Mouse (Mus musculus): ENCODE measurements at regions not wholly inside any gene's neighbourhood (a gene's known extent, or its start where the extent isn't known, plus 50 kb on each side); places are given as distances from the start of the nearest gene placed in this dataset.
A peak's percentile ranks its signal among the peaks of the same experiment; 100 is the strongest.

DNA sequence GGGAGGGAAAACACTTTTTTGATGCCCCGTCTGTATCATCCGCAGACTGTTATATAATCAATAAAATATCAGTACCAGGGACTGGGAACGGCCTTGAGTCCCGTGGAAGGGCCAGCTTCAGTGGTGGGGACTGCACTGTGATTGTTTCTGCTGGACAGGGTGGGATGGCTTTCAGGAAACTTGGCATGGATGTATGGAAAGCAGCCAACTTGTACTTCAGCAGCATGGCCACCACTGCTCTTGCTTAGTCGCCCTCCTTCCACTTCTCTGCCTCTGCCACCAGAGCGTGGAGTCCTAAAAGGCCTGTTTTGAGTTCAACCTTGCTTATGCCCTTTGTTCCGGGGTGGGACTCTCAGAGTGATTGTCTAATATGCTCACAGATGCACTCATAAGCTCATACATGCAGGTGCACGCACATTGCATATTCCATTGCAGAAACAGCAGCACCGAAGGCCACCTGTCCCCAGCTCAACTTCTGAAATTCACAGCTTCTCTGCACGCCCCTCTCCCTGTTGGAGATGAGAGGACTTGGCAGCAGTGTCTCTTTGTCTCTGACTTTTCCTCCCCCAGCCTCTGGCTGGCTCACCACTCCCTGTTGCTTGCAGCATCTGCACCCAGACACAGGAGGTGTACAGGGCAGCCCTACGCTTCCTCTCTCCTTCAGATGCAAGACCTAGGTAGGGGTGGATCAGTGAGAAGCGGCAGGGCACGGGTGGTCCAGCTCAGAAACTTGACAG lies 91.0 kb upstream of the Grik3 start:
- H3K27ac ChIP-seq: no peak overlapping the region
- H3K27me3 ChIP-seq: peaks cover 28% of the 10 kb centered on the region; the same call in 1 of the 2 replicates
- 85% methylated on average over 13 of the region's 13 CpGs for WGBS
- H3K4me3 ChIP-seq: no peak overlapping the region
- H3K4me1 ChIP-seq: peaks cover 6% of the 10 kb centered on the region; the same call in 1 of the 2 replicates
- 0 out of 2 replicates have a peak overlapping the region, but pooled peaks have one; percentile 18 for H3K9ac ChIP-seq
- H3K4me2 ChIP-seq (replicated peaks): no peak overlapping the region
- H3K9me3 ChIP-seq (replicated peaks): no peaks in the 10 kb centered on the region
- H3K36me3 ChIP-seq: no peaks in the 10 kb centered on the region
- ATAC-seq (ENCODE audit: low FRiP score): no peak

DNA sequence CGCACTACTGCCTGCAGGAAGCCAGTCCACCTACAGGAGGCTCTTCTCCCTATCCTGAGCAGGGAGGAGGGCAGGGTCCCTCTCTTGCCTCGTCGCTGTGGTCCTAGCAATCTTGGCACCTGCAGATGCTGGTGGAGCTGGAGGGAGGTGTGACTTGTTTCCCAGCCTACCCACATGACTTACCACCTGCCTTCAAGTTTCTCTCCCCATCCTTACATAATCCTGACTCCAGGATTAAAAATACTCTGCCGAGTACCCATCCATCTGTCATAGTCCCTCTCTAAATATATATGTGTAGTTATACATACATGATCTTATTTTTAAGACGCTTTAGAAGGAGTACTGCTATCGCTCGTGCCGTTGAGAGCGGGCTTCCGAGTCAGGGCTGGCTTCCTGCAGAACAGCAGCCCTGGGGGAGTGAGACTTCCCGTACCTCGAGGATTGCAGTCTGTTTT lies 93.5 kb upstream of the Grik3 start:
- no peak overlapping the region for H3K27ac ChIP-seq
- 73% methylated on average over 11 of the region's 12 CpGs for WGBS
- H3K36me3 ChIP-seq: no peaks in the 10 kb centered on the region
- H3K4me1 ChIP-seq: peaks cover 4% of the 10 kb centered on the region; the same call in 1 of the 2 replicates
- no peak overlapping the region for H3K4me3 ChIP-seq
- H3K4me2 ChIP-seq (replicated peaks): no peak overlapping the region
- peaks cover 25% of the 10 kb centered on the region; the same call in 1 of the 2 replicates for H3K27me3 ChIP-seq
- H3K9ac ChIP-seq: no peak overlapping the region
- no peak for ATAC-seq (ENCODE audit: low FRiP score)
- H3K9me3 ChIP-seq (replicated peaks): no peaks in the 10 kb centered on the region

DNA sequence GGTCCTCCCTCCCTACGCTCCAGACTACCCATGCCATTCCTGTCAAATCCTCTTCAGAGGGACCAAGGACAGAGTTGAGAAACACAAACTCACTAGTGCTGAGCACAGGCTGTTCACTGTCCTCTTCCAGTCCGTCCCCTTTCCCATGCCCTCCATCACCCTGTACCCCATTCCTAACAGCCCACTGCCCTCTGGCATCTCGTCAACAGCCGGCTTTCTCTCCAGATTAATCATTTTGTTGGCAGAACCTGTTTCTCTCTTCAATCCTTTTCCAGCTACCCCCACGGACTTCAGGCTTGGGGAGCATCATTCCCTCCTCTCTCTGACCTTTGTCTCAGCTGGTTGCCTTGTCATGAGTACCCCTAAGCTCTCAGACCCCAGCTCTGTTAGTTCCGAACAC lies 99.2 kb upstream of the Grik3 start:
- H3K27ac ChIP-seq: no peak overlapping the region
- H3K36me3 ChIP-seq: no peaks in the 10 kb centered on the region
- ATAC-seq (ENCODE audit: low FRiP score): no peak
- no peak overlapping the region for H3K4me3 ChIP-seq
- 75% methylated on average over 6 of the region's 6 CpGs for WGBS
- H3K4me1 ChIP-seq: no peaks in the 10 kb centered on the region
- no peak overlapping the region for H3K4me2 ChIP-seq (replicated peaks)
- no peak overlapping the region for H3K9ac ChIP-seq
- 0 out of 2 replicates have a peak, but pooled peaks cover 4% of the 10 kb centered on the region for H3K27me3 ChIP-seq
- no peaks in the 10 kb centered on the region for H3K9me3 ChIP-seq (replicated peaks)

DNA sequence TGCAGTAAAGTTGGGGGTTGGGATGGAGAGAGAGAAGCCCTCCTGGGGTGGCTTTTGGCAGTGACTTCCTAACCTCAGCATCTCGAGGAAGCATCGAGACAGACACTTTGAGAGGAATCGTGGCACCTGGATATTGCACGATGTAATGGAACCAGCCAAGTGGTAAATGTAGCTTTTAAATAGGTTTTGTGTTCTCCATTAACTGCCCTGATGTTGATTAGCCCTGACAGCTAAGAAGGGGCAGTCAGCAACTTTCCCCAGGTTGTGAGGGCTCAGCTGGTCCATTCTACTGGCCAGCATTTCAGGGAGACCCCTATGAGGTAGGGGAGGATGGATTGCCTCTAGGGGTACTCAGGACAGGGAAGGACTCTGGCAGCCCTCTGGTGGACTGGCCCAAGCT lies 104.7 kb upstream of the Grik3 start:
- WGBS: 51% methylated on average over 4 of the region's 4 CpGs

DNA sequence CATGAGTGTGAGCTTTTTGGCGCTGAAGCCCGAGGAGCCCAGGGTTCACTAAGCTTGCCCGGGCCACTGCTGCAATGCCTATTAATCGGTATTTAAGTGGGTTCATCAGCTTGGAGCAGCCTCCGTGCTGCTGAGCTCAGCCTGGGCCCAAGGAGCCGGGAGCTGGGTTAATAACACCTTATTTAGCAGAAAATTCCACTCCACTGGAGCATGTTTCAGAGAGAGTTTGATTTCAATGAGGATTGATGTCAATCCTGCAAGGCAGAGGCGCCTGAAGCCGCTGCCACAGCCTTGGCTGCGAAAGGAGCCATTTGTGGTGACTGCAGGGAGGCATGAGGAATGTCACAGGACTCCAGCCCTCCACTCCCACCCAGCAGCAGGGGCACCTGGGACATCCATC lies 126.5 kb upstream of the Grik3 start:
- H3K9me3 ChIP-seq (replicated peaks): no peaks in the 10 kb centered on the region
- no peak overlapping the region for H3K4me3 ChIP-seq
- H3K4me1 ChIP-seq: peaks cover 10% of the 10 kb centered on the region; the same call in 1 of the 2 replicates
- no peaks in the 10 kb centered on the region for H3K27me3 ChIP-seq
- peak overlapping the region; percentile 48 for H3K27ac ChIP-seq
- H3K9ac ChIP-seq: no peak overlapping the region
- H3K4me2 ChIP-seq (replicated peaks): no peak overlapping the region
- no peak for ATAC-seq (ENCODE audit: low FRiP score)
- 59% methylated on average over 9 of the region's 9 CpGs for WGBS
- H3K36me3 ChIP-seq: no peaks in the 10 kb centered on the region

More for the DNA sequence above, 104.7 kb upstream of the Grik3 start:
- no peaks in the 10 kb centered on the region for H3K36me3 ChIP-seq
- H3K27ac ChIP-seq: no peak overlapping the region
- no peaks in the 10 kb centered on the region for H3K4me1 ChIP-seq
- no peak overlapping the region for H3K4me2 ChIP-seq (replicated peaks)
- no peak overlapping the region for H3K9ac ChIP-seq
- no peaks in the 10 kb centered on the region; the same call in 1 of the 2 replicates for H3K9me3 ChIP-seq (replicated peaks)
- H3K27me3 ChIP-seq: no peaks in the 10 kb centered on the region
- H3K4me3 ChIP-seq: no peak overlapping the region
- no peak for ATAC-seq (ENCODE audit: low FRiP score)

DNA sequence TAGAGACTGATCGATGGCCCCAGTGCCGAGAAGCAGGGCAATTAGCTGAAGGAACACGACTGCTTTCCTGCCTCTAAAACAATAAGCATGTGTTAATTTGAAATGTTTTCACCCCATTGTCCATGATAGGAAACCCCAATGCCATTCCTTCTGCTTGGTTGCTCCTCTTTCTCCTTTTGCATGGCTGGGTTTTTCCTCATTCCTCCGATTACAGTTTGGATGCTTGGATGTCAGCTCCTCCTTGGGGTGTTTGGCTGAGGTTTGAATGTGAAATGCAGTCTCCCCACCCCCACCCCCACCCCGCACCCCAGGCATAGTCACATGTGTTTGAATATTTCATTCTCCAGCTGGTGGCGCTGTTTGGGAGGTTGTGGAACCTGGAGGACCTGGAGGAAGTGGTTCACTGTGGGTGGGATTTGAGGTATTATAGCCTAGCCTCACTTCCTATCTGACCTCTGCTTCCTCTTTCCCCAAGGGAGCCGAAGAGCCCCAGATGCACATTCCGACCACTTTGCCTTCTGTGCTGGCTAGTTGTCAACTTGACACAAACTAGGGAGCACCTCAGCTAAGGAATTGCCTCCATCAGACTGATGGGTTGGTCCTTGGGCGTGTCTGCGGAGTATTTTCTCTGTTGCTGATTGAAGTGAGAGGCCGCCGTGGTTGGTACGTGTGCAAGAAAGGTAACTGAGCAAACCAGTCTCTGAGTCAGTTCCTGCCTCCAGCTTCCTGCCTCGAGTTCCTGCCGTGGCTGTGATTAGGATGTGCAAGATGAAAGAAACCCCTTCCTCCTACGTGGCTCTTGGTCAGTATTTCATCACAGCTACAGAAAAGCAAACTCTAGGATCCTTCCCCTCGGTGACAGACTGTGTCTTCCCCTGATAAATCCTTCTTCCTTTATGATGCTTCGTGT lies 128.6 kb upstream of the Grik3 start:
- peaks cover 10% of the 10 kb centered on the region; the same call in 1 of the 2 replicates for H3K4me1 ChIP-seq
- ATAC-seq (ENCODE audit: low FRiP score): no peak
- WGBS: 69% methylated on average over 18 of the region's 18 CpGs
- no peaks in the 10 kb centered on the region for H3K36me3 ChIP-seq
- no peak overlapping the region for H3K4me2 ChIP-seq (replicated peaks)
- H3K27me3 ChIP-seq: 0 out of 2 replicates have a peak, but pooled peaks cover 2% of the 10 kb centered on the region
- no peak overlapping the region for H3K27ac ChIP-seq
- no peaks in the 10 kb centered on the region for H3K9me3 ChIP-seq (replicated peaks)
- H3K4me3 ChIP-seq: no peak overlapping the region
- no peak overlapping the region for H3K9ac ChIP-seq

DNA sequence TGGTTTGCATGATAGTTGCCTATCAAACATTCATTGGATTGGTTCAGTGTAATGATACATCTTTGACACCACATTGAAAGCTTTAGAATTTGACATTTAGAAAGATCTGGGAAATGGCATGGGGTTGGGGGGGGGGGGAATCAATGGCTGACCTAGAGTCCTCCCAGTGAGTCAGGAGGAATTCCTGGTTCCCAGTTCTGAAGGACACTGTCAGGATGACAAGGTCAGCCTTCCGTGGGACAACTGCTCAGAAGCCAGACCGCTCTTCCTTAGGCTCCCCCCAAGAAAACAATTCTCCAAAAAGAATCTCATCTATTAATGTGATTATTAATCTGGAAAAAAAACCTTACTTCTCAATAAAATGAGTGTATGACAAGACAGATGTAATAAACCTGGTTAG lies 132.1 kb upstream of the Grik3 start:
- no peak for ATAC-seq (ENCODE audit: low FRiP score)
- Histone ChIP-seq H3K4me3 (no peak overlapping the region), H3K27ac (no peak overlapping the region), H3K4me1 (peaks cover 18% of the 10 kb centered on the region), H3K36me3 (no peaks in the 10 kb centered on the region), H3K27me3 (0 out of 2 replicates have a peak, but pooled peaks cover 3% of the 10 kb centered on the region), H3K4me2 (replicated peaks) (no peak overlapping the region), H3K9ac (no peak overlapping the region), H3K9me3 (replicated peaks) (no peaks in the 10 kb centered on the region)
- 93% methylated on average over 2 of the region's 2 CpGs for WGBS

DNA sequence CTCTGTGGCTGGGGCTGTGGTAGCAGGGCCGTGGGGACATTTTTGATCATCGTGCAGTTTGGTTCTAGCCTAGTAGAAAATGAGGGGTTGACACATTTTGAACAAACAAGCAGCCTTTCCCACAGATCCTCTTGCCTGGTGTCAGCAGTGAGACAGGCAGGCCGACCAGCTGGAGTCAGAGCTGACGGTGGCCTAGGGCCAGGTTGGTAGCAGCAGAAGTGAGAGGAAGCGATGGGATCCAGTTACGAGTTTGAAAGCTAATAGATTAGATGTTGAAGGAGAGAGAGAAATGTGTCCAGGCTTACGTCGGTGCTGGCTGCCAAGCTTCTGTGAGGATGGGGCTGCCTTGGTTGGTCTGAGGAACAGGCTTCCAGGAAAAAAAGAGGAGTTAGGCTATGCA lies 134.1 kb upstream of the Grik3 start:
- H3K9me3 ChIP-seq (replicated peaks): no peaks in the 10 kb centered on the region
- H3K4me3 ChIP-seq: no peak overlapping the region
- 0 out of 2 replicates have a peak, but pooled peaks cover 3% of the 10 kb centered on the region for H3K27me3 ChIP-seq
- no peak for ATAC-seq (ENCODE audit: low FRiP score)
- 58% methylated on average over 8 of the region's 8 CpGs for WGBS
- H3K36me3 ChIP-seq: no peaks in the 10 kb centered on the region
- no peak overlapping the region for H3K27ac ChIP-seq
- H3K4me1 ChIP-seq: peaks cover 16% of the 10 kb centered on the region
- H3K4me2 ChIP-seq (replicated peaks): no peak overlapping the region
- no peak overlapping the region for H3K9ac ChIP-seq

DNA sequence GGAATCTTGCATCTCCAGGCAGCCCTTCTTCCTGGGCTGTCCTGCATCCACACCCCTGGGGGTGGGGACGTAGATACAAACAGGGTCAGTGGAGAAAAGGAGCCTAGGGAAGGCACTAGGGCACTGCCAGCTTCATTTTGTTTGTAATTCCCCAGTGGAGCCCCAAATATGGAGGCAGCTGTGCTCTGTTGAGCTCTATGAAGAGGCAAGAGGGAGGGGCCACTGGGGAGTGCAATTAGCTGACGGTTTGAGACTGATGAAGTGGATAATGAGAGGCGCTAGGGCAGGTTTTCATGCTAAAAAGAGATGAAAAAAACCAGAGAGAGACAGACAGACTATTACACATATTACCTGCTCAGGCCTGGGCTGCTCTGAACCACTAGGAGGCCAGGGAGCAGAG lies 135.8 kb upstream of the Grik3 start:
- no peak overlapping the region for H3K27ac ChIP-seq
- peaks cover 16% of the 10 kb centered on the region for H3K4me1 ChIP-seq
- 36% methylated on average over 3 of the region's 3 CpGs for WGBS
- H3K36me3 ChIP-seq: no peaks in the 10 kb centered on the region
- peak; percentile 46; the same call in 1 of the 2 replicates for ATAC-seq (ENCODE audit: low FRiP score)
- H3K9me3 ChIP-seq (replicated peaks): no peaks in the 10 kb centered on the region
- no peak overlapping the region for H3K4me3 ChIP-seq
- no peak overlapping the region for H3K4me2 ChIP-seq (replicated peaks)
- 0 out of 2 replicates have a peak, but pooled peaks cover 3% of the 10 kb centered on the region for H3K27me3 ChIP-seq
- H3K9ac ChIP-seq: no peak overlapping the region

DNA sequence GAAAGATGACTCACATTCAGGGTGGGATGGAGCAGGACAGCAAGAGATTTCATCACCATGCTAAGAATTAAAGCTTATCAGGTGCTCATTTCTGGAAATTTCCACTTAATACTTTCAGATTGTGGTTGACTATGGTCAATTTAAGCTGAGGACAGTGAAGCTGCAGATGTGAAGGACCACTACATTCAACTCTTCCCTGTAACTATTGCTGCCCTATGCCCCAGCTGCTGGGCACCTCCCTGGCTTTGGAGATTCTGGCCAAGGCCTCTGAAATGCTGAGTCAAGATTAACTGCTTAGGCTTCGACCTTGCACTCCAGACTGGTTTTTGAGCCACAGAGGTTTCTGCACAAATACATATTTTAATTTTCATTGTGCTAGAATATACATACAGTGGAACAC lies 140.4 kb upstream of the Grik3 start:
- no peaks in the 10 kb centered on the region for H3K9me3 ChIP-seq (replicated peaks)

DNA sequence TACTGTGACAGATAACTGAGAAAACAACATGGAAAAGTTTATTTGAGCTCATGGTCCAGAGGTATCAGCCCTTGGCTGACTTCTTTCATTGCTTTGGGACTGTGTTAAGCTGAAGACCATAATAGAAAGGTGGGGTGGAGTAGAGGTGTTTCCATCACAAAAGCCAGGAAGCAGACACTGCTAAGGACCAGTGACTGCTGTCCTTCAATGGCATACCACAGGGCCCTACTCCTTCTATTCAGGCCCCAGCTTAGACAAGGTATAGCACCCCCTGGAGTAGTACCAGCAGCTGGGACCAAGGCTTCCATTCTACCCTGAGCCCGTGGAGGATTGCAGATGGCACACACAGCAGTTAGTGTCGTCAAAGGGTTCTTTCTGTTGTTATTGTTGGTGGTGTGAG lies 151.4 kb upstream of the Grik3 start:
- no peak overlapping the region for H3K4me3 ChIP-seq
- no peak overlapping the region for H3K4me2 ChIP-seq (replicated peaks)
- no peak overlapping the region for H3K27ac ChIP-seq
- no peak overlapping the region for H3K9ac ChIP-seq
- no peak for ATAC-seq (ENCODE audit: low FRiP score)
- no peaks in the 10 kb centered on the region for H3K9me3 ChIP-seq (replicated peaks)
- no peaks in the 10 kb centered on the region for H3K4me1 ChIP-seq
- 59% methylated on average over 2 of the region's 2 CpGs for WGBS
- no peaks in the 10 kb centered on the region for H3K27me3 ChIP-seq
- no peaks in the 10 kb centered on the region for H3K36me3 ChIP-seq

More for the DNA sequence above, 140.4 kb upstream of the Grik3 start:
- WGBS: 75% methylated on average over 1 of the region's 1 CpGs
- H3K4me2 ChIP-seq (replicated peaks): no peak overlapping the region
- no peaks in the 10 kb centered on the region for H3K27me3 ChIP-seq
- no peak overlapping the region for H3K27ac ChIP-seq
- no peak overlapping the region for H3K9ac ChIP-seq
- no peak for ATAC-seq (ENCODE audit: low FRiP score)
- peaks cover 9% of the 10 kb centered on the region for H3K4me1 ChIP-seq
- no peaks in the 10 kb centered on the region for H3K36me3 ChIP-seq
- no peak overlapping the region for H3K4me3 ChIP-seq

DNA sequence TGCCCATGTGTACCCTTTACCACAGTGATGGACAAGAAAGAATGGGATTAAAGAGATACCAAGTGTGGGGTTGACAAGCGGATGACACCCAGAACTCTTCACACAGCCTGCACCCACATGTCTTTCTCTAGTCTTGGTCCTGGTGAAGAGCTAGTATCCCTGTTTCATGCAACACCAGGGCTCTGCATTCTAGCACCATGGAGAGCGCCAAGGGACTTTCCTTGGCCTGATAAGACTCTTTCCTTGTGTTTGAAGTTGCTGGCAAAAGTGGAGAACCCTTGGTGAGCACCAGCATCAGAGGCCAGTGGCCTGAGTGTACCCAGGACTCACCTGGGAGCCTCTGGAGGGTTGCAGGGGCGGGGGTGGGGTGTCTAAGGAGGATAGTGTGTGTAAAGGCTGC lies 161.7 kb upstream of the Grik3 start:
- H3K9ac ChIP-seq: no peak overlapping the region
- WGBS: 36% methylated on average over 3 of the region's 3 CpGs
- H3K36me3 ChIP-seq: no peaks in the 10 kb centered on the region
- no peaks in the 10 kb centered on the region for H3K9me3 ChIP-seq (replicated peaks)
- no peaks in the 10 kb centered on the region for H3K4me1 ChIP-seq
- no peak overlapping the region for H3K4me2 ChIP-seq (replicated peaks)
- H3K27ac ChIP-seq: no peak overlapping the region
- ATAC-seq (ENCODE audit: low FRiP score): no peak
- no peaks in the 10 kb centered on the region for H3K27me3 ChIP-seq
- H3K4me3 ChIP-seq: no peak overlapping the region
